Mouse (Mus musculus) small intestine, adult 2 months (tissue): Measurements from ENCODE around the gene Ddr2.

Experiments
- CTCF ChIP-seq: fragments of 200-500 bp; IDR thresholded peaks from 2 replicates; pipeline ENCODE4 v1.5.1; 2012; ENCODE audit warnings: low read depth, mild to moderate bottlenecking, control low read depth, inconsistent platforms, low read length, moderate library complexity, mixed read lengths; ENCODE audit not compliant: insufficient replicate concordance, insufficient read length; ENCODE audit errors: extremely low read depth
- POLR2A ChIP-seq: fragments of 200-500 bp; IDR thresholded peaks from 2 replicates; pipeline ENCODE4 v1.6.1; 2012; ENCODE audit warnings: low read depth, mild to moderate bottlenecking, control low read depth, inconsistent platforms, low read length, moderate library complexity

DNA sequence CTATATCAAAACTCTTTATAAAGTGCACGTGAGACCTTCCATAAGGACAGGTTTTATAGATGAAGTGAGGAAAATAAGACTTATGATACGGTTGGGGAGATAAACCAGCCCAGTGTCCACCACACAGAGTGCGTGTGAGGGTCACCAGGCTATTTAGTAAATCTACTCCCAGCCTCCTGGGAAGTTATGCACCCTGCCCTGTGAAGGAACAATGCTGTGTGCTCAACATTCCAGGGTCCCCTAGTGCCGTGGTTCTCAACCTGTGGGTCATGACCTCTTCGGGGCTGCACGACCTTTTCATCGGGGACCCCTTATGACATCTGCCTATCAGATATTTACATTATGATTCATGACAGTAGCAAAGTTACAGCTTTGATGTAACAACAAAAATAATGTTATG is 162.3 kb downstream of the Ddr2 start:
- TF ChIP-seq CTCF = no peak
- no peak for TF ChIP-seq POLR2A
